Mouse (Mus musculus): ENCODE results near the gene Plcz1.

- no peak for TF ChIP-seq CTCF (IDR thresholded peaks at IDR 0.05; ENCODE audit: control insufficient read depth, insufficient read depth, low read length)
- no peak for TF ChIP-seq POLR2A (IDR thresholded peaks at IDR 0.05; ENCODE audit: borderline replicate concordance, control insufficient read depth, low read depth, low read length)
Measured at GRCm38 (mm10) chr6:140080933-140081332, 39.7 kb upstream of the Plcz1 start.

Measured in bone marrow, adult 2 months (tissue).